Comparison of ENCODE assay signal across 8 mouse cellular contexts in genomic region chr13:95323400-95323799, GRCm38 (mm10). TPM values are rescaled to one million over a fixed set of nuclear protein-coding genes. Genes with fewer than 3 reads are reported as not detected.
DNase-seq lines count a peak whose midpoint lies in the region; ATAC-seq lines count a peak whose summit lies in the region.

Gene Zbed3, plus strand, starts transcription at chr13:95323612.

- H3K27me3 ChIP-seq in lung, embryonic 16.5 days (ENCODE audit: control insufficient read depth, insufficient read depth, low read depth, low read length): no peaks in the 10 kb centered on the region
- no peaks in the 10 kb centered on the region for H3K27me3 ChIP-seq in embryonic facial prominence, embryonic 15.5 days
- H3K27me3 ChIP-seq in hindbrain, embryonic 15.5 days: no peaks in the 10 kb centered on the region
- no peaks in the 10 kb centered on the region for H3K27me3 ChIP-seq in limb, embryonic 10.5 days (ENCODE audit: low read depth, poor library complexity, severe bottlenecking)
- no peaks in the 10 kb centered on the region for H3K27me3 ChIP-seq in stomach, embryonic 16.5 days (ENCODE audit: control insufficient read depth, insufficient read depth, low read length)

- WGBS in lung, embryonic 16.5 days: 89% methylated on average over 6 of the region's 6 CpGs
- 91% methylated on average over 6 of the region's 6 CpGs for WGBS in embryonic facial prominence, embryonic 15.5 days
- WGBS in hindbrain, embryonic 15.5 days: 93% methylated on average over 6 of the region's 6 CpGs
- WGBS in limb, embryonic 10.5 days: 92% methylated on average over 6 of the region's 6 CpGs
- 88% methylated on average over 6 of the region's 6 CpGs for WGBS in stomach, embryonic 16.5 days

- H3K9me3 ChIP-seq in lung, embryonic 16.5 days (ENCODE audit: control insufficient read depth, low read length): no peaks in the 10 kb centered on the region
- no peaks in the 10 kb centered on the region for H3K9me3 ChIP-seq in embryonic facial prominence, embryonic 15.5 days (replicated peaks)
- no peaks in the 10 kb centered on the region for H3K9me3 ChIP-seq in hindbrain, embryonic 15.5 days
- no peaks in the 10 kb centered on the region for H3K9me3 ChIP-seq in limb, embryonic 10.5 days (replicated peaks)
- H3K9me3 ChIP-seq in stomach, embryonic 16.5 days (replicated peaks; ENCODE audit: control insufficient read depth, low read length): no peaks in the 10 kb centered on the region

- H3K27ac ChIP-seq in lung, embryonic 16.5 days (ENCODE audit: low read length): peak within 1 kb of the TSS; percentile 99
- peak within 1 kb of the TSS; percentile 99 for H3K27ac ChIP-seq in embryonic facial prominence, embryonic 15.5 days (replicated peaks)
- H3K27ac ChIP-seq in hindbrain, embryonic 15.5 days (replicated peaks): peak within 1 kb of the TSS; percentile 98
- peak within 1 kb of the TSS; percentile 100 for H3K27ac ChIP-seq in limb, embryonic 10.5 days
- peak within 1 kb of the TSS; percentile 98 for H3K27ac ChIP-seq in stomach, embryonic 16.5 days (ENCODE audit: low read length)

- H3K4me2 ChIP-seq in lung, embryonic 16.5 days (ENCODE audit: low read depth, low read length): peak within 1 kb of the TSS; percentile 95
- peak within 1 kb of the TSS; percentile 84 for H3K4me2 ChIP-seq in embryonic facial prominence, embryonic 15.5 days (replicated peaks)
- peak within 1 kb of the TSS; percentile 71 for H3K4me2 ChIP-seq in hindbrain, embryonic 15.5 days
- peak within 1 kb of the TSS; percentile 93 for H3K4me2 ChIP-seq in stomach, embryonic 16.5 days (ENCODE audit: low read depth, low read length)

- peaks cover 18% of the 10 kb centered on the region for H3K4me1 ChIP-seq in lung, embryonic 16.5 days (replicated peaks; ENCODE audit: control insufficient read depth, insufficient read depth, low read length)
- peaks cover 24% of the 10 kb centered on the region for H3K4me1 ChIP-seq in embryonic facial prominence, embryonic 15.5 days
- H3K4me1 ChIP-seq in hindbrain, embryonic 15.5 days (replicated peaks): peaks cover 25% of the 10 kb centered on the region
- peaks cover 30% of the 10 kb centered on the region for H3K4me1 ChIP-seq in limb, embryonic 10.5 days
- H3K4me1 ChIP-seq in stomach, embryonic 16.5 days (ENCODE audit: control insufficient read depth, insufficient read depth, low read length): peaks cover 16% of the 10 kb centered on the region

- no peak for ATAC-seq in lung, embryonic 16.5 days (ENCODE audit: low read depth)
- no peak for ATAC-seq in embryonic facial prominence, embryonic 15.5 days (ENCODE audit: insufficient number of reproducible peaks, low FRiP score, low TSS enrichment, low read depth)
- ATAC-seq in hindbrain, embryonic 15.5 days (ENCODE audit: low FRiP score, low read depth): no peak
- ATAC-seq in stomach, embryonic 16.5 days (ENCODE audit: insufficient read depth, low FRiP score): no peak
- no peak for ATAC-seq in erythroid progenitor cell, adult 5-6 weeks (replicated peaks; ENCODE audit: low FRiP score, poor library complexity, severe bottlenecking)

- H3K4me3 ChIP-seq in lung, embryonic 16.5 days (ENCODE audit: low read length): peak within 1 kb of the TSS; percentile 74
- H3K4me3 ChIP-seq in embryonic facial prominence, embryonic 15.5 days (replicated peaks): peak within 1 kb of the TSS; percentile 80
- H3K4me3 ChIP-seq in hindbrain, embryonic 15.5 days: peak within 1 kb of the TSS; percentile 82
- peak within 1 kb of the TSS; percentile 75 for H3K4me3 ChIP-seq in limb, embryonic 10.5 days
- H3K4me3 ChIP-seq in stomach, embryonic 16.5 days (replicated peaks; ENCODE audit: low read length): peak within 1 kb of the TSS; percentile 86

- peak within 1 kb of the TSS; percentile 95 for H3K9ac ChIP-seq in lung, embryonic 16.5 days (ENCODE audit: low read length)
- peak within 1 kb of the TSS; percentile 86 for H3K9ac ChIP-seq in embryonic facial prominence, embryonic 15.5 days
- H3K9ac ChIP-seq in hindbrain, embryonic 15.5 days: peak within 1 kb of the TSS; percentile 95
- peak within 1 kb of the TSS; percentile 98 for H3K9ac ChIP-seq in stomach, embryonic 16.5 days (ENCODE audit: low read length)

- no peaks in the 10 kb centered on the region for H3K36me3 ChIP-seq in lung, embryonic 16.5 days (ENCODE audit: control insufficient read depth, insufficient read depth, low read length)
- H3K36me3 ChIP-seq in embryonic facial prominence, embryonic 15.5 days: no peaks in the 10 kb centered on the region
- no peaks in the 10 kb centered on the region for H3K36me3 ChIP-seq in hindbrain, embryonic 15.5 days
- H3K36me3 ChIP-seq in limb, embryonic 10.5 days: peaks cover 1% of the 10 kb centered on the region
- H3K36me3 ChIP-seq in stomach, embryonic 16.5 days (ENCODE audit: control insufficient read depth, insufficient read depth, low read length): no peaks in the 10 kb centered on the region

- DNase-seq in lung, postnatal 14 days: no peak
- DNase-seq in limb, embryonic 10.5 days (ENCODE audit: low spot score): no peak
- DNase-seq in embryo, embryonic 11 days: no peak

RNA-seq across cellular contexts. Expression of gene Zbed3, which starts in this region (rescaled TPM):
- 51.8 and 59.9 TPM in 2 replicates for polyA plus RNA-seq in lung, embryonic 16.5 days (2015; fragmentation: Nextera tagmentation; extraction: Ambion mirVana)
- 57.1 and 59.8 TPM in 2 replicates for polyA plus RNA-seq in embryonic facial prominence, embryonic 15.5 days (2015; fragmentation: Nextera tagmentation; extraction: Ambion mirVana)
- polyA plus RNA-seq in hindbrain, embryonic 15.5 days (2015; fragmentation: Nextera tagmentation; extraction: Ambion mirVana): 35.6 and 39.3 TPM in 2 replicates
- 81.8 and 98.6 TPM in 2 replicates for polyA plus RNA-seq in limb, embryonic 10.5 days (2016; fragmentation: Nextera tagmentation; extraction: Ambion mirVana)
- polyA plus RNA-seq in stomach, embryonic 16.5 days (2015; fragmentation: Nextera tagmentation; extraction: Ambion mirVana): 40.2 and 46.5 TPM in 2 replicates
- 4.0 and 14.3 TPM in 2 replicates for total RNA-seq in erythroid progenitor cell, adult 5-6 weeks (2015; ENCODE audit: low replicate concordance)
- total RNA-seq in erythroid progenitor cell, adult 5-6 weeks (2017; ENCODE audit: low replicate concordance): not detected in 2 replicates
